31 mouse cellular contexts compared by ENCODE assay signal in the genomic region with DNA sequence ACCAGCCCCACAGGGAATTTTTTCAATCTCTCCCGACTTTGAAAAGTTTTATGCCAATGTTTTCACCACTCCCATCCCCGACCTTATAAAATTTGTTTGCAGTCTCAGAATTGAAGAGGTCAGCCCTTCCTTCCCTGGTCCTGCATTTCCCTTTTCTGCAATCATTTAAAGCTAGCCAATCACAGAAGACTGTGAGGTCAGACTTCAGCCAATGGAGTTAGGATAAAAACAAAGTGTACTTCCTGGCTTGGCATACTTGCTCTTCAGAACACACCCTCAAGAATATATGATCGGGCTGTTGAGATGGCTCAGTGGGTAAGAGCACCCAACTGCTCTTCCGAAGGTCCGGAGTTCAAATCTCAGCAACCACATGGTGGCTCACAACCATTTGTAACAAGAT. TPM values are rescaled to one million over a fixed set of nuclear protein-coding genes. Genes with fewer than 3 reads are reported as not detected.
"Had no signal": no experiment of that assay in that cellular context is flagged by ENCODE, and none has a peak within 500 bp of the region (broad histone marks: within the 10 kb centered on the region; RNA-seq: fewer than 3 reads in every experiment).

No protein-coding gene starts in this region.

- H3K9ac ChIP-seq: embryonic facial prominence, embryonic 12.5 days; embryonic facial prominence, embryonic 13.5 days; embryonic facial prominence, embryonic 15.5 days; forebrain, embryonic 12.5 days; forebrain, embryonic 13.5 days; forebrain, embryonic 15.5 days; forebrain, postnatal 0 days had no signal

- H3K27me3 ChIP-seq: embryonic facial prominence, embryonic 12.5 days; embryonic facial prominence, embryonic 13.5 days; embryonic facial prominence, embryonic 15.5 days; forebrain, embryonic 12.5 days; forebrain, embryonic 13.5 days; forebrain, embryonic 15.5 days had no signal

- H3K36me3 ChIP-seq: embryonic facial prominence, embryonic 10.5 days; embryonic facial prominence, embryonic 12.5 days; embryonic facial prominence, embryonic 13.5 days; embryonic facial prominence, embryonic 15.5 days; forebrain, embryonic 10.5 days; forebrain, embryonic 12.5 days; forebrain, embryonic 15.5 days had no signal

- H3K4me3 ChIP-seq: embryonic facial prominence, embryonic 10.5 days; embryonic facial prominence, embryonic 12.5 days; embryonic facial prominence, embryonic 13.5 days; embryonic facial prominence, embryonic 15.5 days; erythroblast, embryonic 14.5 days; forebrain, embryonic 10.5 days; forebrain, embryonic 12.5 days; forebrain, embryonic 13.5 days; forebrain, embryonic 15.5 days; gastrocnemius, adult 2 months; heart, adult 2 months had no signal

- H3K27ac ChIP-seq: embryonic facial prominence, embryonic 10.5 days; embryonic facial prominence, embryonic 12.5 days; embryonic facial prominence, embryonic 13.5 days; embryonic facial prominence, embryonic 15.5 days; forebrain, embryonic 10.5 days; forebrain, embryonic 12.5 days; forebrain, embryonic 13.5 days; forebrain, embryonic 15.5 days; gastrocnemius, adult 2 months; heart, adult 2 months had no signal

- H3K9me3 ChIP-seq: embryonic facial prominence, embryonic 10.5 days; embryonic facial prominence, embryonic 12.5 days; embryonic facial prominence, embryonic 13.5 days; embryonic facial prominence, embryonic 15.5 days; forebrain, embryonic 12.5 days; forebrain, embryonic 13.5 days; forebrain, embryonic 15.5 days had no signal

- DNase-seq: cerebellum, adult 9-11 months; cerebellum, postnatal 10 days; cerebellum, postnatal 14 days; cerebellum, postnatal 25 days; cerebellum, postnatal 36 days; embryo, embryonic 11 days; forebrain, postnatal 0 days; gastrocnemius, adult 2 months; gastrocnemius, postnatal 10 days; gastrocnemius, postnatal 14 days; gastrocnemius, postnatal 25 days; gastrocnemius, postnatal 36 days; heart, adult 11 months; heart, adult 18-20 months; heart, adult 2 months had no signal

RNA-seq across cellular contexts. Expression of a gene that starts 40.3 kb away (rescaled TPM):
- total RNA-seq: common myeloid progenitor, adult 5-6 weeks; granulocyte monocyte progenitor cell, adult 5-6 weeks had no signal

RNA-seq across cellular contexts. Expression of a gene that starts 57.7 kb away (rescaled TPM):
- total RNA-seq: common myeloid progenitor, adult 5-6 weeks; gastrocnemius, adult 18-20 months; gastrocnemius, adult 2 months; gastrocnemius, adult 8-10 months; gastrocnemius, postnatal 10 days; gastrocnemius, postnatal 14 days; gastrocnemius, postnatal 25 days; gastrocnemius, postnatal 36 days; gastrocnemius, postnatal 4 days; granulocyte monocyte progenitor cell, adult 5-6 weeks; heart, adult 18-20 months; heart, adult 2 months; heart, adult 8-10 months had no signal
- polyA plus RNA-seq: embryonic facial prominence, embryonic 14.5 days; erythroblast, embryonic 14.5 days; heart, adult 2 months had no signal
